Mouse (Mus musculus) MEL (cell line): ENCODE results near the gene Clrn2.

Source experiments
- CTCF ChIP-seq, 3 experiments: IDR thresholded peaks in 2 of 3; conservative IDR thresholded peaks in 1 of 3; 2 replicates each; pipeline ENCODE4 v1.5.1; 2011 to 2012; ENCODE audit warnings: low read length in 3 of 3, low read depth in 2 of 3, mild to moderate bottlenecking in 2 of 3, improper control_type of control experiment in 1 of 3, inconsistent platforms in 1 of 3, mixed read lengths in 1 of 3, moderate library complexity in 1 of 3; ENCODE audit not compliant: control insufficient read depth in 1 of 3, insufficient read depth in 1 of 3, poor library complexity in 1 of 3, severe bottlenecking in 1 of 3
- GATA1 ChIP-seq: IDR thresholded peaks from 2 replicates; pipeline ENCODE4 v1.6.1; 2011; ENCODE audit warnings: low read depth, low read length, improper control_type of control experiment
- MAX ChIP-seq: IDR thresholded peaks from 2 replicates; pipeline ENCODE4 v1.6.1; 2011; ENCODE audit warnings: low read length, improper control_type of control experiment
- MYB ChIP-seq: IDR thresholded peaks from 2 replicates; pipeline ENCODE4 v1.6.1; 2011; ENCODE audit warnings: mild to moderate bottlenecking, low read depth, low read length, improper control_type of control experiment
- POLR2A ChIP-seq, 2 experiments: IDR thresholded peaks; 2 replicates each; pipeline ENCODE4 v1.6.1; 2011 to 2012; ENCODE audit warnings: low read length in 2 of 2, mild to moderate bottlenecking in 2 of 2, control low read depth in 1 of 2, improper control_type of control experiment in 1 of 2, low read depth in 1 of 2, moderate library complexity in 1 of 2; ENCODE audit not compliant: control insufficient read depth in 1 of 2, insufficient read depth in 1 of 2, poor library complexity in 1 of 2

GRCm38 (mm10) chr5:45454456-45454855 is 905 bp downstream of the Clrn2 start:
- TF ChIP-seq MYB (no peak), MAX (no peak), POLR2A (IDR thresholded peaks at IDR 0.05; ENCODE audit: control insufficient read depth in 1 of 2, insufficient read depth in 1 of 2, low read depth in 1 of 2, low read length in 2 of 2, poor library complexity in 1 of 2) (no peak), CTCF (IDR thresholded peaks at IDR 0.05 in 2 of 3, conservative IDR thresholded peaks at IDR 0.05 in 1 of 3; ENCODE audit: control insufficient read depth in 1 of 3, insufficient read depth in 1 of 3, low read depth in 2 of 3, low read length in 3 of 3, poor library complexity in 1 of 3, severe bottlenecking in 1 of 3) (no peak), GATA1 (no peak)
